In the genomic region with DNA sequence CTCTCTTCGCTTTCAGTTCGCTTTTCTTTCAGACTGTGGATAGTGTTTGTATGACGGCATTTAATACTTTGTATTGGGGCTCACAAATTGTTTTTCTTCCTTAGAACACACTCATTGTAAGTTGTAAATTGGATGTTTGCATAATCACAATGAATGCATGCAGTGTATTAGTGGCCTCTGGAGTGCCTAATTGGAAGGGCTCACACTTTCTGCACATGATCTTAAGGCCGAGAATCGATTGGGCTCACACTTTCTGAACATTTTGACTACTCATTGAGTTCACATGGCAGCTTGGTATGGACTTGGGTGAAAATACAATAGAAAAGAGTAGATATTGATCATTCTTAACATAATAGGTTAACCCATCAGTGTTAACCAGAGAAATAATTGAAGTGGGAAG, we compare ENCODE assay signal across 23 mouse cellular contexts. TPM values are rescaled to one million over a fixed set of nuclear protein-coding genes. Genes with fewer than 3 reads are reported as not detected.
DNase-seq lines count a peak whose midpoint lies in the region; ATAC-seq lines count a peak whose summit lies in the region.
"Had no signal": no experiment of that assay in that cellular context is flagged by ENCODE, and none has a peak within 500 bp of the region (broad histone marks: within the 10 kb centered on the region; RNA-seq: fewer than 3 reads in every experiment).

No protein-coding gene starts in this region.

- no peaks in the 10 kb centered on the region for H3K27me3 ChIP-seq in forebrain, embryonic 13.5 days
- H3K27me3 ChIP-seq in forebrain, embryonic 11.5 days (ENCODE audit: control insufficient read depth, insufficient read depth, low read length), result no peaks in the 10 kb centered on the region
- H3K27me3 ChIP-seq in forebrain, embryonic 15.5 days, result no peaks in the 10 kb centered on the region
- no peaks in the 10 kb centered on the region for H3K27me3 ChIP-seq in forebrain, embryonic 12.5 days
- H3K27me3 ChIP-seq: CH12.LX; embryonic facial prominence, embryonic 13.5 days; embryonic facial prominence, embryonic 15.5 days had no signal

- H3K36me3 ChIP-seq in forebrain, embryonic 13.5 days (ENCODE audit: poor library complexity, severe bottlenecking), result no peaks in the 10 kb centered on the region
- H3K36me3 ChIP-seq in forebrain, embryonic 11.5 days (ENCODE audit: control insufficient read depth, insufficient read depth, low read length), result no peaks in the 10 kb centered on the region
- no peaks in the 10 kb centered on the region for H3K36me3 ChIP-seq in forebrain, embryonic 15.5 days
- no peaks in the 10 kb centered on the region for H3K36me3 ChIP-seq in forebrain, embryonic 12.5 days (replicated peaks)
- H3K36me3 ChIP-seq: embryonic facial prominence, embryonic 15.5 days had no signal

- H3K9ac ChIP-seq in forebrain, embryonic 13.5 days, result no peak overlapping the region
- no peak overlapping the region for H3K9ac ChIP-seq in forebrain, embryonic 11.5 days (ENCODE audit: low read length)
- no peak overlapping the region for H3K9ac ChIP-seq in forebrain, embryonic 15.5 days (replicated peaks)
- no peak overlapping the region for H3K9ac ChIP-seq in forebrain, embryonic 12.5 days
- H3K9ac ChIP-seq: embryonic facial prominence, embryonic 13.5 days; embryonic facial prominence, embryonic 15.5 days had no signal

- H3K4me1 ChIP-seq in forebrain, embryonic 13.5 days, result peaks cover 27% of the 10 kb centered on the region
- peaks cover 11% of the 10 kb centered on the region for H3K4me1 ChIP-seq in forebrain, embryonic 11.5 days (replicated peaks; ENCODE audit: control insufficient read depth, insufficient read depth, low read length)
- H3K4me1 ChIP-seq in forebrain, embryonic 15.5 days, result peaks cover 12% of the 10 kb centered on the region
- H3K4me1 ChIP-seq in forebrain, embryonic 12.5 days, result peaks cover 14% of the 10 kb centered on the region; the same call in 1 of the 2 replicates

- H3K27ac ChIP-seq in forebrain, embryonic 13.5 days, result no peak overlapping the region; the same call in 1 of the 2 replicates
- H3K27ac ChIP-seq in forebrain, embryonic 11.5 days (ENCODE audit: low read depth, low read length), result no peak overlapping the region
- H3K27ac ChIP-seq in forebrain, embryonic 15.5 days (replicated peaks), result no peak overlapping the region; the same call in 1 of the 2 replicates
- no peak overlapping the region for H3K27ac ChIP-seq in forebrain, embryonic 12.5 days
- H3K27ac ChIP-seq: embryonic facial prominence, embryonic 13.5 days; embryonic facial prominence, embryonic 15.5 days had no signal

- no peaks in the 10 kb centered on the region for H3K9me3 ChIP-seq in forebrain, embryonic 13.5 days (replicated peaks)
- no peaks in the 10 kb centered on the region for H3K9me3 ChIP-seq in forebrain, embryonic 11.5 days (ENCODE audit: control insufficient read depth, low read length)
- H3K9me3 ChIP-seq in forebrain, embryonic 15.5 days, result no peaks in the 10 kb centered on the region
- no peaks in the 10 kb centered on the region for H3K9me3 ChIP-seq in forebrain, embryonic 12.5 days
- H3K9me3 ChIP-seq: embryonic facial prominence, embryonic 15.5 days had no signal

- WGBS in forebrain, embryonic 13.5 days, result 56% methylated on average over 5 of the region's 5 CpGs
- 74% methylated on average over 5 of the region's 5 CpGs for WGBS in forebrain, embryonic 11.5 days
- 35% methylated on average over 5 of the region's 5 CpGs for WGBS in forebrain, embryonic 15.5 days
- WGBS in forebrain, embryonic 12.5 days, result 68% methylated on average over 5 of the region's 5 CpGs

- no peak overlapping the region for H3K4me3 ChIP-seq in forebrain, embryonic 13.5 days
- no peak overlapping the region for H3K4me3 ChIP-seq in forebrain, embryonic 11.5 days (ENCODE audit: low read depth, low read length)
- H3K4me3 ChIP-seq in forebrain, embryonic 15.5 days, result no peak overlapping the region
- H3K4me3 ChIP-seq in forebrain, embryonic 12.5 days (replicated peaks), result no peak overlapping the region
- H3K4me3 ChIP-seq: embryonic facial prominence, embryonic 13.5 days; embryonic facial prominence, embryonic 15.5 days; erythroblast, embryonic 14.5 days had no signal

- no peak for DNase-seq in forebrain, embryonic 11.5 days (ENCODE audit: low spot score)
- DNase-seq in heart, adult 11 months, result peak; percentile 37
- DNase-seq in heart, adult 8-10 months (ENCODE audit: low spot score), result no peak
- no peak for DNase-seq in cerebellum, adult 9-11 months
- DNase-seq: adrenal gland, adult 2 months; adrenal gland, postnatal 10 days; adrenal gland, postnatal 25 days; B cell, adult 2 months; cerebellum, adult 11-12 months; cerebellum, adult 2 months; cerebellum, adult 9-10 months; cerebellum, postnatal 14 days; cerebellum, postnatal 36 days; embryo, embryonic 11 days had no signal

- no peak overlapping the region for H3K4me2 ChIP-seq in forebrain, embryonic 13.5 days
- no peak overlapping the region for H3K4me2 ChIP-seq in forebrain, embryonic 11.5 days (ENCODE audit: low read depth, low read length, severe bottlenecking)
- H3K4me2 ChIP-seq in forebrain, embryonic 15.5 days (replicated peaks), result no peak overlapping the region; the same call in 1 of the 2 replicates
- no peak overlapping the region for H3K4me2 ChIP-seq in forebrain, embryonic 12.5 days
- H3K4me2 ChIP-seq: embryonic facial prominence, embryonic 13.5 days; embryonic facial prominence, embryonic 15.5 days had no signal

- peak; percentile 46 for ATAC-seq in forebrain, embryonic 13.5 days
- no peak; the same call in 1 of the 2 replicates for ATAC-seq in forebrain, embryonic 11.5 days (replicated peaks; ENCODE audit: low FRiP score)
- ATAC-seq in forebrain, embryonic 15.5 days (replicated peaks), result peak; percentile 52
- no peak for ATAC-seq in forebrain, embryonic 12.5 days (ENCODE audit: low FRiP score)
- ATAC-seq: CD4-positive, CD25-positive, alpha-beta regulatory T cell, adult 4 months had no signal

RNA-seq across cellular contexts. Expression of gene Pawr, which starts 34.3 kb away (rescaled TPM):
- polyA plus RNA-seq in forebrain, embryonic 13.5 days (2015; fragmentation: Nextera tagmentation; extraction: Ambion mirVana), result 4.3 and 4.7 TPM in 2 replicates
- polyA plus RNA-seq in forebrain, embryonic 11.5 days (2014; fragmentation: Nextera tagmentation; extraction: Ambion mirVana), result 18.3 and 20.5 TPM in 2 replicates
- polyA plus RNA-seq in forebrain, embryonic 15.5 days (2015; fragmentation: Nextera tagmentation; extraction: Ambion mirVana), result 2.8 and 2.9 TPM in 2 replicates
- 13.3 and 13.4 TPM in 2 replicates for polyA plus RNA-seq in forebrain, embryonic 12.5 days (2016; fragmentation: Nextera tagmentation; extraction: Ambion mirVana)
- total RNA-seq in heart, adult 8-10 months (2022), result 1 to 10 TPM; 3.2 to 4.6 (median 4.1) TPM
- total RNA-seq: CH12.LX; common myeloid progenitor, adult 5-6 weeks had no signal
- polyA plus RNA-seq: CD4-positive, CD25-positive, alpha-beta regulatory T cell, adult 4 months had no signal

Comparison
In these comparisons a context has a peak if more than half of its experiments do, and no peak if none do; other contexts are left out.
1. ATAC-seq: peak in forebrain, embryonic 13.5 days (single experiment) and forebrain, embryonic 15.5 days (single experiment); none in forebrain, embryonic 11.5 days (single experiment) and forebrain, embryonic 12.5 days (single experiment).